Mouse (Mus musculus) CH12.LX (cell line): ENCODE measurements around the gene Cytip. TPM values are rescaled to one million over a fixed set of nuclear protein-coding genes. Genes with fewer than 3 reads are reported as not detected.

ENCODE experiments used
- DNase-seq: peaks from one replicate; pipeline ENCODE4 v3.0.0-alpha.2; 2013; ENCODE audit errors: extremely low read depth
- H3K27ac ChIP-seq: 2 replicates; pipeline ENCODE4 v1.5.1; 2012; ENCODE audit warnings: low read depth, mild to moderate bottlenecking, control low read depth, moderate library complexity; ENCODE audit not compliant: insufficient read depth
- H3K27me3 ChIP-seq: replicated peaks from 2 replicates; pipeline ENCODE3; 2012; ENCODE audit warnings: inconsistent platforms
- H3K36me3 ChIP-seq, 2 experiments: replicated peaks in 1 of 2; 2 replicates each; pipeline versions ENCODE3 to v1.6.1; 2012; ENCODE audit warnings: inconsistent platforms in 1 of 2, low read length in 1 of 2, mild to moderate bottlenecking in 1 of 2, mixed read lengths in 1 of 2, moderate library complexity in 1 of 2; ENCODE audit not compliant: control insufficient read depth in 1 of 2, insufficient read depth in 1 of 2
- H3K4me1 ChIP-seq, 2 experiments: 2 replicates each; pipeline ENCODE4 v1.6.1; 2012; ENCODE audit warnings: inconsistent platforms in 1 of 2, moderate library complexity in 1 of 2; ENCODE audit not compliant: insufficient read depth in 2 of 2, control insufficient read depth in 1 of 2
- H3K4me2 ChIP-seq: 2 replicates; pipeline ENCODE4 v1.6.1; 2012; ENCODE audit warnings: low read depth, mild to moderate bottlenecking, control low read depth; ENCODE audit not compliant: poor library complexity, insufficient read depth, severe bottlenecking
- H3K4me3 ChIP-seq, 3 experiments: fragments of 150-350 bp in 1 of 3; sonication (generic) in 1 of 3; replicated peaks in 1 of 3; 2 replicates each; pipeline versions ENCODE3 to v1.5.1; 2011 to 2012; ENCODE audit warnings: low read depth in 2 of 3, low read length in 2 of 3, mild to moderate bottlenecking in 2 of 3, moderate library complexity in 2 of 3, control low read depth in 1 of 3, improper control_type of control experiment in 1 of 3, inconsistent platforms in 1 of 3, mixed read lengths in 1 of 3; ENCODE audit not compliant: poor library complexity in 1 of 3
- H3K79me2 ChIP-seq: replicated peaks from 2 replicates; pipeline ENCODE4 v1.6.1; 2012; ENCODE audit warnings: mild to moderate bottlenecking, moderate library complexity; ENCODE audit not compliant: control insufficient read depth, poor library complexity, insufficient read depth, severe bottlenecking; ENCODE audit errors: extremely low read depth
- H3K9ac ChIP-seq: 2 replicates; pipeline ENCODE4 v1.6.1; 2012; ENCODE audit warnings: low read depth, mild to moderate bottlenecking, control low read depth, moderate library complexity; ENCODE audit not compliant: insufficient read depth
- H3K9me3 ChIP-seq: replicated peaks from 2 replicates; pipeline ENCODE3; 2012; ENCODE audit warnings: low read length, inconsistent platforms, mixed read lengths
- BHLHE40 ChIP-seq: IDR thresholded peaks from 2 replicates; pipeline ENCODE4 v1.6.1; 2011; ENCODE audit warnings: mild to moderate bottlenecking, low read depth, low read length, improper control_type of control experiment
- CHD1 ChIP-seq: IDR thresholded peaks from 2 replicates; pipeline ENCODE4 v1.6.1; 2012; ENCODE audit warnings: low read depth, low read length, improper control_type of control experiment, inconsistent platforms
- CHD2 ChIP-seq: IDR thresholded peaks from 2 replicates; pipeline ENCODE4 v1.6.1; 2011; ENCODE audit warnings: low read length, improper control_type of control experiment
- CTCF ChIP-seq, 2 experiments: IDR thresholded peaks in 1 of 2; conservative IDR thresholded peaks in 1 of 2; 2 replicates each; pipeline ENCODE4 v1.5.1; 2011 to 2012; ENCODE audit warnings: low read depth in 2 of 2, low read length in 2 of 2, improper control_type of control experiment in 1 of 2, inconsistent platforms in 1 of 2, mild to moderate bottlenecking in 1 of 2, moderate library complexity in 1 of 2
- E2F4 ChIP-seq: IDR thresholded peaks from 2 replicates; pipeline ENCODE4 v1.6.1; 2011; ENCODE audit warnings: low read depth, low read length, improper control_type of control experiment; ENCODE audit not compliant: insufficient replicate concordance
- ELF1 ChIP-seq: IDR thresholded peaks from 2 replicates; pipeline ENCODE4 v1.6.1; 2014; ENCODE audit warnings: low read depth, mild to moderate bottlenecking, inconsistent platforms, low read length, improper control_type of control experiment
- EP300 ChIP-seq: IDR thresholded peaks from 2 replicates; pipeline ENCODE4 v1.6.1; 2011; ENCODE audit warnings: low read length, improper control_type of control experiment
- ETS1 ChIP-seq: conservative IDR thresholded peaks from 2 replicates; pipeline ENCODE4 v1.6.1; 2012; ENCODE audit warnings: low read depth, mild to moderate bottlenecking, inconsistent platforms, low read length, improper control_type of control experiment, moderate library complexity
- GABPA ChIP-seq: IDR thresholded peaks from 2 replicates; pipeline ENCODE4 v1.6.1; 2012; ENCODE audit warnings: low read depth, low read length, improper control_type of control experiment, inconsistent platforms; ENCODE audit not compliant: insufficient replicate concordance
- HCFC1 ChIP-seq: IDR thresholded peaks from 2 replicates; pipeline ENCODE4 v1.6.1; 2012; ENCODE audit warnings: low read depth, mild to moderate bottlenecking, inconsistent platforms, low read length, improper control_type of control experiment
- IRF4 ChIP-seq: IDR thresholded peaks from 2 replicates; pipeline ENCODE4 v1.6.1; 2014; ENCODE audit warnings: low read depth, mild to moderate bottlenecking, inconsistent platforms, low read length, improper control_type of control experiment
- JUN ChIP-seq: IDR thresholded peaks from 2 replicates; pipeline ENCODE4 v1.6.1; 2011; ENCODE audit warnings: low read depth, mild to moderate bottlenecking, low read length, improper control_type of control experiment, moderate library complexity; ENCODE audit not compliant: insufficient read depth
- JUND ChIP-seq: conservative IDR thresholded peaks from 2 replicates; pipeline ENCODE4 v1.6.1; 2011; ENCODE audit warnings: low read depth, low read length, improper control_type of control experiment
- KAT2A ChIP-seq: IDR thresholded peaks from 2 replicates; pipeline ENCODE4 v1.6.1; 2012; ENCODE audit warnings: low read length, improper control_type of control experiment, inconsistent platforms; ENCODE audit not compliant: insufficient replicate concordance
- MAFK ChIP-seq: IDR thresholded peaks from 2 replicates; pipeline ENCODE4 v1.6.1; 2011; ENCODE audit warnings: low read length, improper control_type of control experiment; ENCODE audit not compliant: insufficient replicate concordance
- MAX ChIP-seq: IDR thresholded peaks from 2 replicates; pipeline ENCODE4 v1.6.1; 2011; ENCODE audit warnings: low read length, improper control_type of control experiment
- MAZ ChIP-seq: IDR thresholded peaks from 2 replicates; pipeline ENCODE4 v1.6.1; 2012; ENCODE audit warnings: low read depth, mild to moderate bottlenecking, inconsistent platforms, low read length, improper control_type of control experiment, moderate library complexity
- MEF2A ChIP-seq: IDR thresholded peaks from 2 replicates; pipeline ENCODE4 v1.6.1; 2014; ENCODE audit warnings: low read depth, mild to moderate bottlenecking, inconsistent platforms, low read length, improper control_type of control experiment, borderline replicate concordance
- MXI1 ChIP-seq: IDR thresholded peaks from 2 replicates; pipeline ENCODE4 v1.6.1; 2011; ENCODE audit warnings: mild to moderate bottlenecking, low read depth, low read length, improper control_type of control experiment
- MYC ChIP-seq: IDR thresholded peaks from 2 replicates; pipeline ENCODE4 v1.6.1; 2011; ENCODE audit warnings: low read depth, mild to moderate bottlenecking, improper control_type of control experiment, low read length
- NELFE ChIP-seq: IDR thresholded peaks from 2 replicates; pipeline ENCODE4 v1.6.1; 2011; ENCODE audit warnings: low read depth, low read length, improper control_type of control experiment
- NRF1 ChIP-seq: IDR thresholded peaks from 2 replicates; pipeline ENCODE4 v1.6.1; 2014; ENCODE audit warnings: low read depth, mild to moderate bottlenecking, inconsistent platforms, low read length, improper control_type of control experiment, moderate library complexity
- PAX5 ChIP-seq: IDR thresholded peaks from 2 replicates; pipeline ENCODE4 v1.6.1; 2012; ENCODE audit warnings: low read length, inconsistent platforms, mixed read lengths
- POLR2A ChIP-seq: IDR thresholded peaks from 2 replicates; pipeline ENCODE4 v1.6.1; 2011; ENCODE audit warnings: low read depth, mild to moderate bottlenecking, improper control_type of control experiment, low read length
- POLR2AphosphoS2 ChIP-seq: IDR thresholded peaks from 2 replicates; pipeline ENCODE4 v1.6.1; 2011; ENCODE audit warnings: low read depth, low read length, improper control_type of control experiment
- RAD21 ChIP-seq: IDR thresholded peaks from 2 replicates; pipeline ENCODE4 v1.6.1; 2011; ENCODE audit warnings: low read depth, mild to moderate bottlenecking, low read length, improper control_type of control experiment, moderate library complexity
- RCOR1 ChIP-seq: conservative IDR thresholded peaks from 2 replicates; pipeline ENCODE4 v1.6.1; 2012; ENCODE audit warnings: low read depth, mild to moderate bottlenecking, inconsistent platforms, low read length, improper control_type of control experiment
- SIN3A ChIP-seq: IDR thresholded peaks from 2 replicates; pipeline ENCODE4 v1.6.1; 2012; ENCODE audit warnings: low read length, improper control_type of control experiment, inconsistent platforms
- SMC3 ChIP-seq: IDR thresholded peaks from 2 replicates; pipeline ENCODE4 v1.6.1; 2011; ENCODE audit warnings: low read depth, low read length, improper control_type of control experiment
- TBP ChIP-seq: conservative IDR thresholded peaks from 2 replicates; pipeline ENCODE4 v1.6.1; 2011; ENCODE audit warnings: low read depth, low read length, improper control_type of control experiment
- TCF12 ChIP-seq: IDR thresholded peaks from 2 replicates; pipeline ENCODE4 v1.6.1; 2014; ENCODE audit warnings: low read depth, mild to moderate bottlenecking, inconsistent platforms, low read length, improper control_type of control experiment
- UBTF ChIP-seq: IDR thresholded peaks from 2 replicates; pipeline ENCODE4 v1.6.1; 2012; ENCODE audit warnings: low read depth, mild to moderate bottlenecking, inconsistent platforms, low read length, improper control_type of control experiment, moderate library complexity
- USF1 ChIP-seq: IDR thresholded peaks from 2 replicates; pipeline ENCODE4 v1.6.1; 2014; ENCODE audit warnings: low read depth, mild to moderate bottlenecking, inconsistent platforms, low read length, improper control_type of control experiment
- USF2 ChIP-seq: conservative IDR thresholded peaks from 2 replicates; pipeline ENCODE4 v1.6.1; 2011; ENCODE audit warnings: low read depth, low read length, improper control_type of control experiment
- ZC3H11A ChIP-seq: IDR thresholded peaks from 2 replicates; pipeline ENCODE4 v1.6.1; 2012; ENCODE audit warnings: low read depth, mild to moderate bottlenecking, inconsistent platforms, low read length, improper control_type of control experiment
- ZKSCAN1 ChIP-seq: IDR thresholded peaks from 2 replicates; pipeline ENCODE4 v1.6.1; 2012; ENCODE audit warnings: low read depth, inconsistent platforms, low read length, improper control_type of control experiment, borderline replicate concordance
- ZMIZ1 ChIP-seq: IDR thresholded peaks from 2 replicates; pipeline ENCODE4 v1.6.1; 2012; ENCODE audit warnings: low read depth, mild to moderate bottlenecking, inconsistent platforms, low read length, improper control_type of control experiment
- ZNF384 ChIP-seq: IDR thresholded peaks from 2 replicates; pipeline ENCODE4 v1.6.1; 2012; ENCODE audit warnings: low read depth, low read length, improper control_type of control experiment, inconsistent platforms
- dilution Hi-C: fragments of 300-500 bp; cut with MboI; formaldehyde crosslinking; loops from 2 replicates; pipeline ENCODE4 v1.14.3; 2020; ENCODE audit warnings: low sequenced_read_pairs; ENCODE audit not compliant: extremely low pct_unique_long_range_greater_than_20kb, extremely low pct_ligation_motif_present
- in situ Hi-C: fragments of 300-500 bp; cut with MboI; formaldehyde crosslinking; loops from 3 replicates; pipeline ENCODE4 v1.14.3; 2019; ENCODE audit warnings: low sequenced_read_pairs, low pct_ligation_motif_present, low pct_unique_long_range_greater_than_20kb, mixed read lengths
- polyA plus RNA-seq: library from polyadenylated mRNA; unstranded; fragments of >175 nt; gene quantifications from 2 replicates; pipeline ENCODE4 v1.2.1, GENCODE M21; 2012; ENCODE audit warnings: low read depth; ENCODE audit not compliant: insufficient read length
- total RNA-seq, 2 experiments: library from RNA; depleted of rRNA; stranded (reverse); fragments of 300-350 nt in 1 of 2; fragments of >200 nt in 1 of 2; gene quantifications; 2 replicates each; pipeline ENCODE4 v1.2.3; 2012 to 2014

Cytip gene
- total and polyA plus RNA-seq, 3 experiments, result 43.1 to 61.3 (median 55.9) TPM

DNA sequence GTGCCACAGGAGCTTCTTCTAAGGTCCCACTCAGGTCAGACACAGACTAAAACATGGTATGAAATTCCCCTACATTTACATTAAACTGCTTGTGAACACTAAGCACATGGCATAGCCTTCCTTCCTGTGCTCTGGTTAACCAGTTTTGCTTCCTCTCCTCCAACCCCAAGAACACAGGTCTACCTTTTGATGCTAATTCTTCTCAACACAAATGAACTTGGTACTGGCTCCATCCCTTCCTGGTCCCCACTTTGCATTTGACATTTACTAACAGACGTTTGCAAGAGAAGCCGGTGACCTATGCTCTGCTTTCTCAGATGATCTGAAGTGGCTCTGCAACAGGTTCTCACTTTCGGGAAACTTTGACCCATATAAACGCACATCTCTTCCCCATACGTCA is 65.4 kb downstream of the Cytip start:
- no peaks in the 10 kb centered on the region for H3K9me3 ChIP-seq
- dilution Hi-C loops, result no loop called here
- no peaks in the 10 kb centered on the region for H3K79me2 ChIP-seq

DNA sequence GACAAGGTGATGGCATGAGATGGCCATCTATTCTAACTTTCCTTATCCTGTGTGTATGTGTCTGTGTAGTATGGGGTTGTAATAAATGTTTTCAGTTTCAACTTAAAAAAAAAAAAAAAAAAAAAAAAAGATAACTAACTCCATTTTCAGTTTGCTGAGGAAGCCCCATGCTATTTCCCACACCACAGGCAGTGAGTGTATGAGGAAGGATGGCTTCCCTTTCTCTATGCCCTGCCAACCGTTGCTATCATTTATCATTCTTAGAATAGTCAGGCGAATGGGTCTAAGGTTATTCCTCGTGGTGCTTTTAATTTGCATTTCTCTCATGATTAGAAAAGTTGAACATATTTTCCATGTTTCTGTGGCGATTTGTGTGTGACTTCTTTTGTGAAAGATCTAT is 84.2 kb downstream of the Cytip start:
- no peaks in the 10 kb centered on the region for H3K27me3 ChIP-seq
- peaks cover 0 to 6% of the 10 kb centered on the region in 2 experiments; a peak in 2 of 4 replicates for H3K4me1 ChIP-seq
- H3K79me2 ChIP-seq, result no peaks in the 10 kb centered on the region
- dilution Hi-C loops (no loop called here), in situ Hi-C loops (no loop called here)
- H3K36me3 ChIP-seq, result no peaks in the 10 kb centered on the region
- no peak overlapping the region for H3K4me3 ChIP-seq
- H3K27ac ChIP-seq, result no peak overlapping the region
- no peak for DNase-seq
- no peaks in the 10 kb centered on the region for H3K9me3 ChIP-seq
- H3K4me2 ChIP-seq, result no peak overlapping the region
- no peak overlapping the region for H3K9ac ChIP-seq
- no peak for TF ChIP-seq ZNF384
- TF ChIP-seq ZKSCAN1, result no peak
- no peak for TF ChIP-seq KAT2A
- no peak for TF ChIP-seq CHD2
- no peak for TF ChIP-seq CHD1
- no peak for TF ChIP-seq USF1
- no peak for TF ChIP-seq MAX
- TF ChIP-seq NELFE, result no peak
- no peak for TF ChIP-seq EP300
- no peak for TF ChIP-seq ZC3H11A
- no peak for TF ChIP-seq POLR2AphosphoS2
- TF ChIP-seq MEF2A, result no peak
- TF ChIP-seq RCOR1, result no peak
- no peak for TF ChIP-seq HCFC1
- no peak for TF ChIP-seq MXI1
- TF ChIP-seq JUND, result no peak
- no peak for TF ChIP-seq RAD21
- no peak for TF ChIP-seq IRF4
- TF ChIP-seq GABPA, result no peak

More for the DNA sequence above, 65.4 kb downstream of the Cytip start:
- peaks cover 3 to 28% of the 10 kb centered on the region in 2 experiments for H3K36me3 ChIP-seq
- in situ Hi-C loops, result no loop called here
- no peak overlapping the region for H3K4me3 ChIP-seq
- H3K9ac ChIP-seq, result no peak overlapping the region
- no peaks in the 10 kb centered on the region for H3K27me3 ChIP-seq
- DNase-seq, result peak; percentile 62
- H3K4me1 ChIP-seq, result peaks cover 8 to 54% of the 10 kb centered on the region in 2 experiments; a peak in 3 of 4 replicates
- H3K27ac ChIP-seq, result no peak overlapping the region
- peak; percentile 93 for TF ChIP-seq MYC
- TF ChIP-seq BHLHE40, result 0 out of 2 replicates have a peak, but pooled peaks have one; percentile 16
- no peak for TF ChIP-seq MAZ
- TF ChIP-seq POLR2A, result no peak
- TF ChIP-seq ZNF384, result no peak
- TF ChIP-seq NELFE, result no peak
- no peak for TF ChIP-seq CHD1
- no peak for TF ChIP-seq HCFC1
- no peak for TF ChIP-seq USF1
- no peak for TF ChIP-seq EP300
- TF ChIP-seq PAX5, result no peak
- TF ChIP-seq ETS1, result no peak
- TF ChIP-seq MEF2A, result no peak
- no peak for TF ChIP-seq JUN
- TF ChIP-seq JUND, result no peak
- no peak for TF ChIP-seq CTCF (conservative IDR thresholded peaks at IDR 0.05 in 1 of 2, IDR thresholded peaks at IDR 0.05 in 1 of 2; ENCODE audit: low read depth in 2 of 2, low read length in 2 of 2)
- no peak for TF ChIP-seq ZMIZ1
- TF ChIP-seq ELF1, result 0 out of 2 replicates have a peak, but pooled peaks have one; percentile 42
- TF ChIP-seq SMC3, result no peak
- TF ChIP-seq SIN3A, result no peak
- no peak for TF ChIP-seq ZKSCAN1
- TF ChIP-seq UBTF, result no peak
- TF ChIP-seq E2F4, result no peak
- TF ChIP-seq IRF4, result 0 out of 2 replicates have a peak, but pooled peaks have one; percentile 29
- no peak for TF ChIP-seq ZC3H11A
- TF ChIP-seq RCOR1, result no peak
- TF ChIP-seq NRF1, result no peak
- no peak for TF ChIP-seq KAT2A
- TF ChIP-seq MAFK, result no peak
- 0 out of 2 replicates have a peak, but pooled peaks have one; percentile 21 for TF ChIP-seq MAX
- no peak for TF ChIP-seq RAD21
- TF ChIP-seq CHD2, result no peak
- TF ChIP-seq USF2, result no peak
- no peak for TF ChIP-seq GABPA
- TF ChIP-seq TCF12, result 0 out of 2 replicates have a peak, but pooled peaks have one; percentile 11
- TF ChIP-seq POLR2AphosphoS2, result no peak
- TF ChIP-seq MXI1, result no peak; the same call in 1 of the 2 replicates
- no peak for TF ChIP-seq TBP
- peak overlapping the region; percentile 51 for H3K4me2 ChIP-seq
